Mouse (Mus musculus): ENCODE measurements around the gene Otos.

GRCm38 (mm10) chr1:92683151-92683550, 34.5 kb upstream of the Otos start:
- TF ChIP-seq CTCF (conservative IDR thresholded peaks at IDR 0.05; ENCODE audit: low read length) (no peak), NANOG (IDR thresholded peaks at IDR 0.05; ENCODE audit: borderline replicate concordance, low read length) (no peak)

Data from E14TG2a.4 (cell line).